Mouse (Mus musculus) spleen, adult 2 months (tissue): ENCODE data around the gene Phactr4. TPM values are rescaled to one million over a fixed set of nuclear protein-coding genes. Genes with fewer than 3 reads are reported as not detected.

Experiments
- DNase-seq, 2 experiments: peaks; one replicate each; pipeline versions ENCODE4 v3.0.0 to v3.0.0-alpha.2; 2012 to 2021; ENCODE audit warnings: low spot score in 2 of 2, low read depth in 1 of 2
- H3K27ac ChIP-seq: fragments of 200-500 bp; 2 replicates; pipeline ENCODE4 v1.5.1; 2012; ENCODE audit warnings: low read length, inconsistent platforms; ENCODE audit not compliant: insufficient read depth
- H3K27me3 ChIP-seq: fragments of 200-500 bp; 2 replicates; pipeline ENCODE4 v1.6.1; 2012; ENCODE audit warnings: mild to moderate bottlenecking, moderate library complexity, low read length, inconsistent platforms; ENCODE audit not compliant: control insufficient read depth, insufficient read depth
- H3K36me3 ChIP-seq: fragments of 200-500 bp; 2 replicates; pipeline ENCODE4 v1.6.1; 2012; ENCODE audit warnings: mild to moderate bottlenecking, low read length, inconsistent platforms; ENCODE audit not compliant: control insufficient read depth, insufficient read depth
- H3K4me1 ChIP-seq: fragments of 200-500 bp; 2 replicates; pipeline ENCODE4 v1.6.1; 2011; ENCODE audit warnings: inconsistent platforms; ENCODE audit not compliant: control insufficient read depth, insufficient read depth, insufficient read length
- H3K4me3 ChIP-seq: fragments of 200-500 bp; 2 replicates; pipeline ENCODE4 v1.5.1; 2011; ENCODE audit warnings: mild to moderate bottlenecking, inconsistent platforms; ENCODE audit not compliant: insufficient read depth, insufficient read length; ENCODE audit errors: extremely low read depth
- CTCF ChIP-seq: fragments of 200-500 bp; IDR thresholded peaks from 2 replicates; pipeline ENCODE4 v1.5.1; 2011; ENCODE audit warnings: mild to moderate bottlenecking, inconsistent platforms; ENCODE audit not compliant: insufficient read depth, insufficient read length, insufficient replicate concordance; ENCODE audit errors: extremely low read depth
- POLR2A ChIP-seq: fragments of 200-500 bp; IDR thresholded peaks from 2 replicates; pipeline ENCODE4 v1.6.1; 2011; ENCODE audit warnings: low read depth, low read length, inconsistent platforms
- WGBS: fragments of 180-500 bp; shearing (Covaris S2); methylation state at CpG from one replicate; pipeline ENCODE4 v1.1.7; 2018; 5-methylcytosine and 5-hydroxymethylcytosine counted together
- polyA plus RNA-seq: library from polyadenylated mRNA; depleted of rRNA; stranded (reverse); fragments of >200 nt; gene quantifications from 2 replicates; pipeline ENCODE4 v1.2.3, GENCODE M21; 2012

Gene Phactr4
- polyA plus RNA-seq, 1 experiment, result 5.7 TPM

DNA sequence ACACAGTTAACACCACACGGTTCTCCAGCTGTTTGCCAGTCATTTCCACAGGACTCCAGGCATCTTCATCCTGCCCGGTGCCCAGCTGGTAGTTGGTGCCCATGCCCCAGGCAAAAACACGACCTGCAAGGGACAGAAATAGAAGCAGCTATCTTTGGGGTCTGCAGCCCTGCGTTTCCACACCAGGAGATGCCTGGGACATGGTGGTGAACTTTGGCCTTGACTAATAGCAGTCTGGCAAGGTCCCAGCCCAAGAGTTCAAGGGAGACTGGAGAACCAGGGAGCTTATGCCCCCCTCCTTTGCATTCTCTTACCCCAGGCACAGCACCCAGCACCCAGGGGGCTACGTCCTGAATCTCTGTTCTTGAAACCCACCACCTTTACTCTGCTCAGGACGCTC, 89.4 kb downstream of the Phactr4 start:
- Histone ChIP-seq H3K36me3 (peaks cover 14% of the 10 kb centered on the region), H3K27ac (no peak overlapping the region), H3K27me3 (no peaks in the 10 kb centered on the region), H3K4me1 (peaks cover 5% of the 10 kb centered on the region; the same call in 1 of the 2 replicates), H3K4me3 (no peak overlapping the region)
- TF ChIP-seq CTCF, result no peak
- TF ChIP-seq POLR2A, result no peak
- no peak for DNase-seq
- WGBS, result 92% methylated on average over 6 of the region's 6 CpGs

DNA sequence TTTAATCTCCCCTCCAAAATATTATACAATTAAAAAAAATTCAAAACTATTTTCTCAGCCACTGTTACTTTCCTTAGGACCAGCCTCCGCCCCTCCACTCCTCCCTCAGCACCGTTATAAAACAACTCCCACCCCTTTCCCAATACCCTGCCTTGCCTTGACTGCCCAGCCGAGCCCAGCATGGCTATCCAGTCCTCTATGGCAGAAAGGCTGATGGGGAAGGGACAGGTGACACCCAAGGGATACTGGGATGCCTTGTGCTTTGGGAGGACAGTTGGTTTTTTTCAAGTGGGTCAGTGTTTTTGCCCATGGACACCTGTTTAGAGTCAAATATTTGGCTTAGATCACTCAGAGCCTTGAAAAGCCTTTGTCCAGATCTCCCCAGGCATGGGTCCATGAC, 90.3 kb downstream of the Phactr4 start:
- peaks cover 5% of the 10 kb centered on the region; the same call in 1 of the 2 replicates for H3K4me1 ChIP-seq
- TF ChIP-seq POLR2A (no peak), CTCF (no peak)
- H3K27me3 ChIP-seq, result no peaks in the 10 kb centered on the region
- peaks cover 14% of the 10 kb centered on the region for H3K36me3 ChIP-seq
- DNase-seq, result no peak
- 93% methylated on average over 3 of the region's 3 CpGs for WGBS
- no peak overlapping the region for H3K27ac ChIP-seq
- no peak overlapping the region for H3K4me3 ChIP-seq

DNA sequence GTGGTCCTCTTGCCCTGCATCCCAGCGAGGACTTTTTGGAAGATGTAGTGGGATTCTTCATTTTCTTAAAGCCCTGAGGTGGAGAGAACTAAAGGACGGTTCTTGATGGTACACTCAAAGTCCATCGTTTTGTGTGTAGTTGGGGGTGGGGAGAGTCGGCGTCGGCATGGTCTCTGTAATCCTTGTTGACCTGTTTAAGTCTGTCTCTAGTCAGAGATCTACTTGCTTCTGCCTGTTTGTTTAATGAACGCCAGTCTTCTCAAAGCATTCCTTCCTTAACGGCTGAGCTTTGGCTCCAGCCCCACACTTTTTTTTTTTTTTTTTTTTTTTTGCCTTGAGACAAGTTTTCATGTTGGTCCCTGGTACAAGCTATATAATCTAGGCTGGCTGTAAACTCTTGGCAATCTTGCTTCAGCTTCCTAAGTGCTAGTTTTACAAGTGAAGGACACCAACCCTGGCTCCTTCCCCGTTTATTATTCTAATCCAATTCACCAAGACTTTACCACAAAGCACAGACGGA, 92.4 kb downstream of the Phactr4 start:
- 20% methylated on average over 10 of the region's 10 CpGs for WGBS
- H3K27ac ChIP-seq, result peak overlapping the region; percentile 30; the same call in 1 of the 2 replicates
- DNase-seq, result no peak

DNA sequence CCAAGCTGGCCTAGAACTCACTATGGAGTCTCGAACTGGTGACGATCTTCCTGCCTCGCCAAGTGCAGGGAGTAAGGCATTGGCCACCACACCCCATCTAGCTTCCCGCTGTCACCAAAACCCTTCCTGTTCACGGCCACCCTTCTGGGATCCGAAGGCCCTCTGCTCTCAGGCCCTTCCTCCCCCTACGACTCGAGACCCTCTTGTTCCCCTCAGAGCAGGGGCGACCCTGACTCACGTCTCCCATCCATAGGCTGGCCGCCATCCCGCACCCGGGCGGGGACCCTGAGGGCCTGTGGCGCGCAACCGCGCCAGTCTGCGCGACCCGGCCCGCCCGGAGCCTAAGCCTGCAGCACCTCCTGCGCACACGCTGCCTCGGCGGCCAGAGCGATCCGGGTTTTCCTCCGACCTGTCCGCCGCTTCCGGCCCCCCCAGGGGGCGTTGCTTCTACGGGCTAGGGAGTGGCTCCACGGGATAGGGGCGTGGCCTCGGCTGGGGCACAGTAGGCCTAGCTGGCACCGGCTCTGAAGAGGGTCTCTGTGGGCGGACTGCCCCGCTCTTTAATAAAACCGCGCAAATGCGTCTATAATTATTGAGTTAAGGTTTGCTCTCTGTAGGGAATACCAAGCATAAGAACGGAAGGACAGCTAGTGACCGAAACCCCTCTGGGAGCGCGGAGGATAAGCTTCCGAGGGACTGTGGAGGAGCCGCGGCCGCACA, 93.0 kb downstream of the Phactr4 start, which contains the start of gene Trnau1ap:
Gene Trnau1ap (minus strand): TSS at position 424 of the 720 bp plus-strand sequence.
- Histone ChIP-seq H3K4me1 (peaks cover 5% of the 10 kb centered on the region; the same call in 1 of the 2 replicates), H3K36me3 (peaks cover 14% of the 10 kb centered on the region), H3K27me3 (no peaks in the 10 kb centered on the region), H3K4me3 (peak within 1 kb of the TSS; percentile 85), H3K27ac (peak within 1 kb of the TSS; percentile 86)
- WGBS, result under 1% methylated on average over 52 of the region's 52 CpGs
- TF ChIP-seq CTCF (0 out of 2 replicates have a peak, but pooled peaks have one; percentile 1), POLR2A (peak; percentile 82)
- DNase-seq, result peak; percentile 76 to 90

More for the DNA sequence above, 92.4 kb downstream of the Phactr4 start:
- Histone ChIP-seq H3K36me3 (peaks cover 15% of the 10 kb centered on the region), H3K27me3 (no peaks in the 10 kb centered on the region), H3K4me3 (peak overlapping the region; percentile 85), H3K4me1 (peaks cover 5% of the 10 kb centered on the region; the same call in 1 of the 2 replicates)
- no peak for TF ChIP-seq POLR2A
- no peak for TF ChIP-seq CTCF

DNA sequence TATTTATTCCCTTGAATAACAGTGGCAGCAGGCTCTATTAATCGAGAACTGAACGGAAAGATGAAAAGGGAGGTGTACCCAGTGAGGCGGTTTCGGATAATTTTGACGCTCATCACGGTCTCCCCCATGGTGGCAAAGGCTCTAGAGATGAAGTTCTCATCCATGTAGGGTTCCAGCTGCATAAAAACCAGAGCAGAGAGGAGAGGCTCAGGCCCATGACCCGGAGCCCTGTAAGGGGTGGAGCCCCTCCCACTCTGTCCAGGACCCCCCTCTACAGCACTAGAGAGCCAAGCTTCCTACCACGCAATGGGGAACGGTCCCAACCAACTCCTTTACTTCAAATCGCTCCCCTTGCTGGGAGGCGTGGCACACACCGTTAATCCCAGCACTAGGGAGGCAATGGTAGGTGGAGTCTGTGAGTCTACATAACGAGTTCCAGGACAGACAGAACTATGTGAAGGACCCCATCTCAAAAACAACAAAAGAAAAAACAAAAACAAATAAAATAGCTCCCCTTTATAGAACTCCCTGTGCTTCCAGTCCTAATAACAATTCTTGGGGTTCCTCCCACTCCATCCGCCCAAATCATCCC, 93.8 kb downstream of the Phactr4 start:
- 68% methylated on average over 14 of the region's 14 CpGs for WGBS
- Histone ChIP-seq H3K4me1 (peaks cover 5% of the 10 kb centered on the region; the same call in 1 of the 2 replicates), H3K27me3 (no peaks in the 10 kb centered on the region), H3K36me3 (peaks cover 11% of the 10 kb centered on the region), H3K4me3 (peak overlapping the region; percentile 85), H3K27ac (peak overlapping the region; percentile 86; the same call in 1 of the 2 replicates)
- TF ChIP-seq POLR2A (no peak), CTCF (no peak)
- DNase-seq, result no peak

DNA sequence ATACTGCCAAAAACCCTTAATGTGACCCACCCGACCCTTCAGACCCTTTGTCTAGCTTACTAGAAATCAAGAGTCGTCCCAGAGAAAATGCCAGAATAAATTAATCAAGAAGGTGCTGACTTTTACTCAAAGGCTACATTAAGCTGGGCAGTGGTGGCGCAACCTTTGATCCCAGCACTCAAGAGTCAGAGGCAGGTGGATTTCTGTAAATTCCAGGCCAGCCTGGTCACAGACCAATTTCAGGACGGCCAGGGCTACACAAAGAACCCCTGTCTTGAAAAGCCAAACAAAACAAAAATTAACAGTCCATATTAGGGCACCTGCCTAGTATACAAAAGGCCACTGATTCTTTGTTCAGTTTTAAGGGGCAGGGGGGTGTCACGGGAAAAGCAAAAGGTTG, 95.8 kb downstream of the Phactr4 start:
- peaks cover 15% of the 10 kb centered on the region for H3K36me3 ChIP-seq
- no peak for DNase-seq

More for the DNA sequence above, 95.8 kb downstream of the Phactr4 start:
- 95% methylated on average over 5 of the region's 5 CpGs for WGBS
- Histone ChIP-seq H3K27ac (no peak overlapping the region), H3K4me3 (no peak overlapping the region), H3K27me3 (no peaks in the 10 kb centered on the region), H3K4me1 (peaks cover 5% of the 10 kb centered on the region; the same call in 1 of the 2 replicates)
- TF ChIP-seq POLR2A, result no peak
